Comparison of ENCODE assay signal across 8 mouse cellular contexts in the genomic region with DNA sequence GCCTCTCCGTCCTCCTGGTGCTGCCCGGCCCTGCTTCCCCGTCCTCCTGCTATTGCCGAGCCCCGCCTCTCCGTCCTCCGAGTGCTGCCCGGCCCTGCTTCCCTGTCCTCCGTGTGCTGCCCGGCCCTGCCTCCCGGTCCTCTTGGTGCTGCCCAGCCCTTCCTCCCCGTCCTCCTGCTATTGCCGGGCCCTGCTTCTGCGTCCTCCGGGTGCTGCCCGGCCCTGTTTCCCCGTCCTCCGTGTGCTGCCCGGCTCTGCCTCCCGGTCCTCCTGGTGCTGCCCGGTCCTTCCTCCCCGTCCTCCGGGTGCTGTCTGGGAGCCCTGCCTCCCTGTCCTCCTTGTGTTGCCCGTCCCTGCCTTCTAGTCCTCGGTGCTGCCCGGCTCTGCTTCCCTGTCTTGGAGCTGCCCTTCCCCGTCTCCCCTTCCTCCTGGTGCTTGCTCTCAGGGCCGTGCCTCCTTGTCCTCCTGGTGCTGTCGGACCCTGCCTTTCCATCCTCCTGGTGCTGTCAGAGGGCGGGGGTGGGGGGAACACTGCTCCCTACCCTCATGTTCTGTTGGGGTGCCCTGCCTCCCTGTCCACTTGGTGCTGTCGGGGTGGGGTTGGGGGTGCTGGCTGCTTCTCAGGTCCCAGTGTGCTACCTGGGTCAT. TPM values are rescaled to one million over a fixed set of nuclear protein-coding genes. Genes with fewer than 3 reads are reported as not detected.
DNase-seq lines count a peak whose midpoint lies in the region; ATAC-seq lines count a peak whose summit lies in the region.

No protein-coding gene starts in this region.

- peak; percentile 26 for ATAC-seq in common myeloid progenitor, adult 5-6 weeks (replicated peaks; ENCODE audit: low read depth, poor library complexity, severe bottlenecking)
- ATAC-seq in heart, embryonic 12.5 days (ENCODE audit: insufficient number of reproducible peaks, low FRiP score), result peak; percentile 43
- peak; percentile 33 for ATAC-seq in kidney, embryonic 15.5 days (replicated peaks; ENCODE audit: low FRiP score)
- peak; percentile 39 for ATAC-seq in lung, embryonic 15.5 days (ENCODE audit: borderline replicate concordance, extremely low read depth, low FRiP score, low TSS enrichment)
- peak; percentile 40 for ATAC-seq in neural tube, embryonic 15.5 days (ENCODE audit: low FRiP score)

- H3K27ac ChIP-seq in heart, embryonic 12.5 days (ENCODE audit: poor library complexity, severe bottlenecking), result peak overlapping the region; percentile 91
- H3K27ac ChIP-seq in kidney, embryonic 15.5 days, result peak overlapping the region; percentile 98
- peak overlapping the region; percentile 96 for H3K27ac ChIP-seq in lung, embryonic 15.5 days
- H3K27ac ChIP-seq in neural tube, embryonic 15.5 days (replicated peaks), result peak overlapping the region; percentile 93

- H3K4me2 ChIP-seq in heart, embryonic 12.5 days, result peak overlapping the region; percentile 92
- H3K4me2 ChIP-seq in kidney, embryonic 15.5 days, result peak overlapping the region; percentile 88
- H3K4me2 ChIP-seq in lung, embryonic 15.5 days, result peak overlapping the region; percentile 95
- H3K4me2 ChIP-seq in neural tube, embryonic 15.5 days, result peak overlapping the region; percentile 84

- H3K36me3 ChIP-seq in heart, embryonic 12.5 days, result 0 out of 2 replicates have a peak, but pooled peaks cover 4% of the 10 kb centered on the region
- 0 out of 2 replicates have a peak, but pooled peaks cover 3% of the 10 kb centered on the region for H3K36me3 ChIP-seq in kidney, embryonic 15.5 days
- H3K36me3 ChIP-seq in lung, embryonic 15.5 days, result no peaks in the 10 kb centered on the region
- H3K36me3 ChIP-seq in neural tube, embryonic 15.5 days, result no peaks in the 10 kb centered on the region

- peak overlapping the region; percentile 94 for H3K4me3 ChIP-seq in heart, embryonic 12.5 days
- peak overlapping the region; percentile 99 for H3K4me3 ChIP-seq in kidney, embryonic 15.5 days (replicated peaks)
- H3K4me3 ChIP-seq in lung, embryonic 15.5 days, result peak overlapping the region; percentile 99
- H3K4me3 ChIP-seq in neural tube, embryonic 15.5 days (replicated peaks), result peak overlapping the region; percentile 99

- H3K27me3 ChIP-seq in heart, embryonic 12.5 days (replicated peaks), result no peaks in the 10 kb centered on the region
- H3K27me3 ChIP-seq in kidney, embryonic 15.5 days, result no peaks in the 10 kb centered on the region
- no peaks in the 10 kb centered on the region for H3K27me3 ChIP-seq in lung, embryonic 15.5 days
- no peaks in the 10 kb centered on the region for H3K27me3 ChIP-seq in neural tube, embryonic 15.5 days (replicated peaks)

- peak; percentile 16 to 47 for DNase-seq in urinary bladder, adult 18-20 months (ENCODE audit: low spot score in 2 of 2)
- DNase-seq in urinary bladder, postnatal 10 days (ENCODE audit: low spot score), result no peak
- DNase-seq in thymus, postnatal 14 days, result peak; percentile 28

- H3K9me3 ChIP-seq in heart, embryonic 12.5 days (replicated peaks), result no peaks in the 10 kb centered on the region
- H3K9me3 ChIP-seq in kidney, embryonic 15.5 days (replicated peaks), result no peaks in the 10 kb centered on the region
- H3K9me3 ChIP-seq in lung, embryonic 15.5 days, result no peaks in the 10 kb centered on the region
- H3K9me3 ChIP-seq in neural tube, embryonic 15.5 days (replicated peaks), result no peaks in the 10 kb centered on the region

- 2% methylated on average over 31 of the region's 31 CpGs for WGBS in heart, embryonic 12.5 days
- WGBS in kidney, embryonic 15.5 days, result 1% methylated on average over 31 of the region's 31 CpGs
- 1% methylated on average over 31 of the region's 31 CpGs for WGBS in lung, embryonic 15.5 days
- 2% methylated on average over 31 of the region's 31 CpGs for WGBS in neural tube, embryonic 15.5 days

- H3K9ac ChIP-seq in heart, embryonic 12.5 days, result peak overlapping the region; percentile 99
- peak overlapping the region; percentile 99 for H3K9ac ChIP-seq in kidney, embryonic 15.5 days
- peak overlapping the region; percentile 98 for H3K9ac ChIP-seq in lung, embryonic 15.5 days
- peak overlapping the region; percentile 99 for H3K9ac ChIP-seq in neural tube, embryonic 15.5 days (replicated peaks)

- peaks cover 37% of the 10 kb centered on the region for H3K4me1 ChIP-seq in heart, embryonic 12.5 days (replicated peaks)
- H3K4me1 ChIP-seq in kidney, embryonic 15.5 days, result peaks cover 25% of the 10 kb centered on the region
- peaks cover 29% of the 10 kb centered on the region for H3K4me1 ChIP-seq in lung, embryonic 15.5 days
- H3K4me1 ChIP-seq in neural tube, embryonic 15.5 days, result peaks cover 31% of the 10 kb centered on the region

RNA-seq across cellular contexts. Expression of gene Mob1b, which starts 1.0 kb away (rescaled TPM):
- 14.0 and 22.7 TPM in 2 replicates for total RNA-seq in common myeloid progenitor, adult 5-6 weeks (2017)
- polyA plus RNA-seq in heart, embryonic 12.5 days (2016; fragmentation: Nextera tagmentation; extraction: Ambion mirVana), result 32.6 and 36.7 TPM in 2 replicates
- polyA plus RNA-seq in kidney, embryonic 15.5 days (2015; fragmentation: Nextera tagmentation; extraction: Ambion mirVana), result 10.1 and 12.1 TPM in 2 replicates
- 10.6 and 11.9 TPM in 2 replicates for polyA plus RNA-seq in lung, embryonic 15.5 days (2015; fragmentation: Nextera tagmentation; extraction: Ambion mirVana)
- 7.8 and 8.3 TPM in 2 replicates for polyA plus RNA-seq in neural tube, embryonic 15.5 days (2015; fragmentation: Nextera tagmentation; extraction: Ambion mirVana)

RNA-seq across cellular contexts. Expression of gene Dck, which starts 43.1 kb away (rescaled TPM):
- total RNA-seq in common myeloid progenitor, adult 5-6 weeks (2017), result 37.3 and 44.4 TPM in 2 replicates
- 48.3 and 49.1 TPM in 2 replicates for polyA plus RNA-seq in heart, embryonic 12.5 days (2016; fragmentation: Nextera tagmentation; extraction: Ambion mirVana)
- polyA plus RNA-seq in kidney, embryonic 15.5 days (2015; fragmentation: Nextera tagmentation; extraction: Ambion mirVana), result 47.1 and 48.3 TPM in 2 replicates
- 51.5 and 52.4 TPM in 2 replicates for polyA plus RNA-seq in lung, embryonic 15.5 days (2015; fragmentation: Nextera tagmentation; extraction: Ambion mirVana)
- 41.8 and 50.2 TPM in 2 replicates for polyA plus RNA-seq in neural tube, embryonic 15.5 days (2015; fragmentation: Nextera tagmentation; extraction: Ambion mirVana)

RNA-seq across cellular contexts. Expression of gene Grsf1, which starts 45.7 kb away (rescaled TPM):
- 85.7 and 91.9 TPM in 2 replicates for total RNA-seq in common myeloid progenitor, adult 5-6 weeks (2017)
- 88.2 and 90.1 TPM in 2 replicates for polyA plus RNA-seq in heart, embryonic 12.5 days (2016; fragmentation: Nextera tagmentation; extraction: Ambion mirVana)
- 57.8 and 61.0 TPM in 2 replicates for polyA plus RNA-seq in kidney, embryonic 15.5 days (2015; fragmentation: Nextera tagmentation; extraction: Ambion mirVana)
- polyA plus RNA-seq in lung, embryonic 15.5 days (2015; fragmentation: Nextera tagmentation; extraction: Ambion mirVana), result 59.4 and 62.5 TPM in 2 replicates
- polyA plus RNA-seq in neural tube, embryonic 15.5 days (2015; fragmentation: Nextera tagmentation; extraction: Ambion mirVana), result 53.1 and 53.4 TPM in 2 replicates
